Mouse (Mus musculus) MN1 (cell line): ENCODE results near the gene Gm21861.
"Not testable (repeated sequence)": the region's sequence is repeated elsewhere in the genome, so short reads cannot be mapped to it uniquely, and the experiment has no call there.

Experiments
- DNase-seq: peaks from one replicate; pipeline ENCODE4 v3.0.0-alpha.2; 2016; ENCODE audit warnings: low spot score

Gm21861 gene

GRCm38 (mm10) chrY:58814497-58814896, at the start of gene Gm21861:
TSS of gene Gm21861 (minus strand) at chrY:58814597.
- DNase-seq = not testable (repeated sequence)
